Mouse (Mus musculus): ENCODE data around the gene Tgfbr2. TPM values are rescaled to one million over a fixed set of nuclear protein-coding genes. Genes with fewer than 3 reads are reported as not detected.
"Not testable (repeated sequence)": the region's sequence is repeated elsewhere in the genome, so short reads cannot be mapped to it uniquely, and the experiment has no call there.

Tgfbr2 gene
- polyA plus RNA-seq, 1 experiment from 2014 or later = 6.5 TPM

DNA sequence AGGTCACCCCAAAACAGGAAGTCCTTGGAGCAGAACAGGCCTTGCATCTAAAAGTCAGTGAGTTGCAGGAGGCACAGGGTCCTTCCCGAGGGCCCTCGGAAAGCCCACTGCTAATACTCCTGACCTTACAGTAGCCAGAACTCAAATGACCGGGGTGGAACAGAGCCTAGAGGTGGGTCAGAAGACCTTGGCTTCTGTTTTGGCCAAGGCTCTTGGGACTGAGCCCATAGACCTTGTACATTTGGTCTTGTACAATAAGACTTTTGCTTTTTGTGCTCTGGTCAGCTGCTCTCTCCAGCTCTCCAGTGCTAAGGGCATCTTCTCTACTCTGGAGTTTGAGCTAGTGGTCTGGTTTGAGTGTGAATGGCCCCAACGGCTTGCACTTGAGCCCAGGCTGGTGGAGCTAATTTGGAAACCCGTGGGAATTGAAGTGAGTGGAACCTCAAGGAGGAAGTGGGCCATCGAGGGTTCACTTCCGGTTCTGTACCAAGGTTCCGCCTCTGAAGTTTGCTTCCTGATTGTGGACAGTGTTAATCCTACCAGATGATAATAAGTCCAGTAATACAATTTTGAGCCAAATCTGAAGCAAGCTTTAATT, 91.3 kb downstream of the Tgfbr2 start:
- H3K4me1 ChIP-seq (replicated peaks; ENCODE audit: control insufficient read depth, insufficient read depth, low read length) = peaks cover 8% of the 10 kb centered on the region
- no peak overlapping the region for H3K4me2 ChIP-seq (ENCODE audit: low read length)
- H3K4me3 ChIP-seq (replicated peaks; ENCODE audit: low read length) = no peak overlapping the region
- peak overlapping the region; percentile 30; the same call in 1 of the 2 replicates for H3K27ac ChIP-seq (ENCODE audit: low read length)
- H3K27me3 ChIP-seq (replicated peaks; ENCODE audit: control insufficient read depth, insufficient read depth, low read length) = no peaks in the 10 kb centered on the region
- H3K36me3 ChIP-seq (ENCODE audit: control insufficient read depth, insufficient read depth) = no peaks in the 10 kb centered on the region
- H3K9ac ChIP-seq (replicated peaks; ENCODE audit: low read depth, low read length) = no peak overlapping the region
- ATAC-seq = no peak; the same call in 1 of the 2 replicates
- no peaks in the 10 kb centered on the region for H3K9me3 ChIP-seq (ENCODE audit: control insufficient read depth, low read length)
- WGBS = 86% methylated on average over 8 of the region's 8 CpGs

DNA sequence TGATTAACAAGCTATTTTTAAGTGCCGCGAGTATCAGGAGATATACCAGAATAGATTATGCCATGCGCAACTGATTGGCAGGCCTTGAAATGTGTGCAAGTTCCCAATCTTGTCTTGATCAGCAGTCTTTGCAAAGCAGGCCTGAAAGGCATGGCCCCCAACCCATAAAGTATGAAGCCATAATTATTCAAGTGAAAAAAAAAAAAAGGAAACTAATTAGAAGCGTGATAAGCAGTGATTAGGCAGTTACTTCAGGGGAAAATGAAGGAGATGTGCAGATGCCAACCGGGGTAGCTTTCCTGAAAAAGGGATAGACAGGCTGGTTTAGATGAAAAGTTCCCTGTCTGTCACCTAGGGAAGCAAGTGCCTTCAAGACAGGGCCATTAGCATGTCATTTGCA, 91.9 kb downstream of the Tgfbr2 start:
- Histone ChIP-seq H3K27ac (ENCODE audit: low read length) (no peak overlapping the region), H3K9me3 (ENCODE audit: control insufficient read depth, low read length) (no peaks in the 10 kb centered on the region), H3K9ac (replicated peaks; ENCODE audit: low read depth, low read length) (no peak overlapping the region), H3K36me3 (ENCODE audit: control insufficient read depth, insufficient read depth) (no peaks in the 10 kb centered on the region), H3K4me1 (replicated peaks; ENCODE audit: control insufficient read depth, insufficient read depth, low read length) (peaks cover 8% of the 10 kb centered on the region), H3K4me2 (ENCODE audit: low read length) (no peak overlapping the region), H3K27me3 (replicated peaks; ENCODE audit: control insufficient read depth, insufficient read depth, low read length) (no peaks in the 10 kb centered on the region), H3K4me3 (replicated peaks; ENCODE audit: low read length) (no peak overlapping the region)
- WGBS = 41% methylated on average over 5 of the region's 5 CpGs
- ATAC-seq = peak; percentile 74

DNA sequence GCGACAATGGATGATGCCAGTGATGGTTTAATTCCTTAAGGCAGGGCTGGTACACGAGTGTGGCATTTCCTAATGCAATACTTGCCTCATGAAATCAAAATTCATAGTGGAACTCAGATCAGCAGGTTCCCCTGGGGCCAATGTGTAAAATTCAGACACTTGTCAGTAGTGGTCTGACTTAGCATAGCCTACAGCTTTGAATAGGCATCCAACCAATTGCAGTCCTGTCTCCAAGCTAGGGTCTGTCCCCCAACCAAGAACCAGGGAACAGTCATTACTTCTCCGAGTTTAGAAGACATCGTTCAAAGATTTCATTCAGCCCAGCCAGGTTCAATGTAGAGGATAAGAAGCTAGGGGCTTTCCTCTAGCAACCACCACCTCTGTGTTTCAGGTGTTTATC, 93.4 kb downstream of the Tgfbr2 start:
- Histone ChIP-seq H3K36me3 (ENCODE audit: control insufficient read depth, insufficient read depth) (no peaks in the 10 kb centered on the region), H3K4me3 (replicated peaks; ENCODE audit: low read length) (no peak overlapping the region), H3K9ac (replicated peaks; ENCODE audit: low read depth, low read length) (no peak overlapping the region), H3K27me3 (replicated peaks; ENCODE audit: control insufficient read depth, insufficient read depth, low read length) (no peaks in the 10 kb centered on the region), H3K27ac (ENCODE audit: low read length) (no peak overlapping the region), H3K9me3 (ENCODE audit: control insufficient read depth, low read length) (no peaks in the 10 kb centered on the region), H3K4me1 (replicated peaks; ENCODE audit: control insufficient read depth, insufficient read depth, low read length) (peaks cover 8% of the 10 kb centered on the region), H3K4me2 (ENCODE audit: low read length) (no peak overlapping the region)
- 84% methylated on average over 4 of the region's 4 CpGs for WGBS
- no peak for ATAC-seq

DNA sequence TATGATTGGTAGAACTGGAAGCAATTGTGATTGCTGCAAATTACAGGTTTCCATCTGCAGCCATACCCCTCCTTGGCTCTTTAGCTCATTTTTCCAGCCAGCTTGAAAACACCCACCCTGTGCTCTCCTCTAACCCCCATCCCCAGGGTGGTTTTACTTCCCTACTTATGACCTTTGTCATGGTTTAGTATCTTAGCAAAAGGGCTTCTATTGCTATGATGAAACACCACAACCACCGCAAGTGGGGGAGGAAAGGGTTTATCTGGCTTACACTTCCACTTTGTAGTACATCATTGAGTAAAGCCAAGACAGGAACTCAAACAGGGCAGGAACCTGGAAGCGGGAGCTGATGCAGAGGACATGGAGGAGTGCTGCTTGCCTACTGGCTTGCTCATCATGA, 97.7 kb downstream of the Tgfbr2 start:
- H3K4me3 ChIP-seq (replicated peaks; ENCODE audit: low read length) = no peak overlapping the region
- ATAC-seq = no peak
- H3K9ac ChIP-seq (replicated peaks; ENCODE audit: low read depth, low read length) = no peak overlapping the region
- no peak overlapping the region for H3K27ac ChIP-seq (ENCODE audit: low read length)
- no peaks in the 10 kb centered on the region for H3K36me3 ChIP-seq (ENCODE audit: control insufficient read depth, insufficient read depth)
- H3K27me3 ChIP-seq (replicated peaks; ENCODE audit: control insufficient read depth, insufficient read depth, low read length) = no peaks in the 10 kb centered on the region
- no peaks in the 10 kb centered on the region for H3K4me1 ChIP-seq (replicated peaks; ENCODE audit: control insufficient read depth, insufficient read depth, low read length)
- no peaks in the 10 kb centered on the region for H3K9me3 ChIP-seq (ENCODE audit: control insufficient read depth, low read length)
- H3K4me2 ChIP-seq (ENCODE audit: low read length) = no peak overlapping the region
- WGBS = 91% methylated on average over 2 of the region's 2 CpGs

DNA sequence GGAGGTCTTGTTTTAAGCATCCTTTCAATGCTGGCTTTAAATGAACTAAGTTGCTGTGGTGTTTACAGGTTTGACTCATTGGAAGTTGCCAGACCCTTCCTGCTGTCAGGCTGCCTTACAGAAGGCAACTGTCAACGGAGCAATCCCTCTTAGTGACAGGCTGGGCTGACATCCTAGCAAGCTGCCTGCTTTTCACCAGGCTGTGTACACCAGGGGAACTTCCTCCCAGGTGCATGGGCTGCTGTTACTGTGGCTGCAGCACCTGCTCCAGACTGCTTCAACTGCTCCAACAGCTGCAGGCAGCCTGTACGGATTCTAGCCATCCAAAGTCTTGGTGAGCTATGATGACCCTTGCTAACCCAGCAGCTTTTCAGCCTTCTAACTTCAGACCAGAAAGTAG, 98.2 kb downstream of the Tgfbr2 start:
- no peak overlapping the region for H3K4me2 ChIP-seq (ENCODE audit: low read length)
- peak; percentile 68 for ATAC-seq
- H3K9ac ChIP-seq (replicated peaks; ENCODE audit: low read depth, low read length) = no peak overlapping the region
- H3K4me1 ChIP-seq (replicated peaks; ENCODE audit: control insufficient read depth, insufficient read depth, low read length) = no peaks in the 10 kb centered on the region
- H3K27me3 ChIP-seq (replicated peaks; ENCODE audit: control insufficient read depth, insufficient read depth, low read length) = no peaks in the 10 kb centered on the region
- no peak overlapping the region; the same call in 1 of the 2 replicates for H3K27ac ChIP-seq (ENCODE audit: low read length)
- no peaks in the 10 kb centered on the region for H3K36me3 ChIP-seq (ENCODE audit: control insufficient read depth, insufficient read depth)
- 65% methylated on average over 2 of the region's 2 CpGs for WGBS
- no peaks in the 10 kb centered on the region for H3K9me3 ChIP-seq (ENCODE audit: control insufficient read depth, low read length)
- no peak overlapping the region for H3K4me3 ChIP-seq (replicated peaks; ENCODE audit: low read length)

DNA sequence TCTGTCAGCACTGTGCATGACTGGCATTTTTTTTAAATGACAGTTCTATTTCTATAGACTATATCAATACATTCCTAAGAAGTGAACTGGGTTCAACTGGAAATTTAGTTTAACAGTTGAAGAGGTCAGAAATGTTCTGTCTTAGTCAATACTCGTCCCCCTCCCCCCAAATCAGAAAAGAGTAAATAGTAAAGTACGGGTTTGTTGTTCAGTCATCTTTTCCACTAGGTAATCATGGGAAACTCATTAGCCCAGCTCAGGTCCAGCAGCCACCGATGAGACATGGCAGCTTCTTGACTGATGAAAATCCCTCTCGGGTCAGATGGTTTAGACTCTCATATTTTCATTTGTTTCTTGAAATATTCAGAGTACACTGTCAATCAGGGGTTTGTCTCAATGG, 99.0 kb downstream of the Tgfbr2 start:
- WGBS = 83% methylated on average over 4 of the region's 4 CpGs
- Histone ChIP-seq H3K27ac (ENCODE audit: low read length) (no peak overlapping the region), H3K9me3 (ENCODE audit: control insufficient read depth, low read length) (no peaks in the 10 kb centered on the region), H3K4me1 (replicated peaks; ENCODE audit: control insufficient read depth, insufficient read depth, low read length) (no peaks in the 10 kb centered on the region), H3K36me3 (ENCODE audit: control insufficient read depth, insufficient read depth) (no peaks in the 10 kb centered on the region), H3K27me3 (replicated peaks; ENCODE audit: control insufficient read depth, insufficient read depth, low read length) (no peaks in the 10 kb centered on the region), H3K4me3 (replicated peaks; ENCODE audit: low read length) (no peak overlapping the region), H3K4me2 (ENCODE audit: low read length) (no peak overlapping the region), H3K9ac (replicated peaks; ENCODE audit: low read depth, low read length) (no peak overlapping the region)
- ATAC-seq = no peak

DNA sequence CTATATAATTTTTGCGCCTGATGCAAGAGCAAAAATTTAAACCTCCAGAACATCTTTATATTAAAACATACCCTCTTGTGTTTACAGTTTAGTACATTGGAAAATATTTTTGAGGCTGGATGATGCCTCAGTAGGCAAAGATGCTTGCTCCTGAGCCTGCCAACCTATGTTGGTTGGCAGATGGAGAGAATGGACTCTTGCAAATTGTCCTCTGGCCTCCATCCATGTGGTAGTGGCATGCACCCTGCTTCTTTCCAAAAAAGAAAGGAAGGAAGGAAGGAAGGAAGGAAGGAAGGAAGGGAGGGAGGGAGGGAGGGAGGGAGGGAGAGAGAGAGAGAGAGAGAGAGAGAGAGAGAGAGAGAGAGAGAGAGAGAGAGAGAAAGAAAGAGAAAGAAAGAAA, 103.6 kb downstream of the Tgfbr2 start:
- H3K9ac ChIP-seq (replicated peaks; ENCODE audit: low read depth, low read length); H3K4me1 ChIP-seq (replicated peaks; ENCODE audit: control insufficient read depth, insufficient read depth, low read length); ATAC-seq; H3K4me3 ChIP-seq (replicated peaks; ENCODE audit: low read length); H3K36me3 ChIP-seq (ENCODE audit: control insufficient read depth, insufficient read depth); H3K27me3 ChIP-seq (replicated peaks; ENCODE audit: control insufficient read depth, insufficient read depth, low read length); H3K9me3 ChIP-seq (ENCODE audit: control insufficient read depth, low read length); H3K4me2 ChIP-seq (ENCODE audit: low read length); H3K27ac ChIP-seq (ENCODE audit: low read length): not testable (repeated sequence)
- 98% methylated on average over 1 of the region's 1 CpGs for WGBS

DNA sequence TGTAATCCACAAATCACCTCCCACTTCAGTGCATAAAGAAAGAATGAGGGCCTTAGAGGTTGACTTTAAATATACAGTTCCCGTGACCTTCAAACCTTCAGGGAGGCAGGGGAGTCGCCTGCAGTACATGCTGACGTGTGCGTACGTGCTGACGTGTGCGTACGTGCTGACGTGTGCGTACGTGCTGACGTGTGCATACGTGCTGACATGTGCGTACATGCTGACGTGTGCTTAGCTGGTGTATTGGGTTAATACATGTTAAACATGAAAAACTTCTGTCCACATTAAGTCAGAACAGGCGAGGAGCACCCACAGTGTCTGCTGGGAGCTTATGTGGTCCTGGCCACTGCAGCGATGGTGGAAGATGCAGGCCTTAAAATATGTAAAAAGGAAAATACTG, 110.4 kb downstream of the Tgfbr2 start:
- Histone ChIP-seq H3K4me2 (ENCODE audit: low read length) (no peak overlapping the region), H3K27ac (ENCODE audit: low read length) (no peak overlapping the region), H3K9ac (replicated peaks; ENCODE audit: low read depth, low read length) (no peak overlapping the region), H3K4me3 (replicated peaks; ENCODE audit: low read length) (no peak overlapping the region), H3K36me3 (ENCODE audit: control insufficient read depth, insufficient read depth) (no peaks in the 10 kb centered on the region), H3K27me3 (replicated peaks; ENCODE audit: control insufficient read depth, insufficient read depth, low read length) (no peaks in the 10 kb centered on the region), H3K4me1 (replicated peaks; ENCODE audit: control insufficient read depth, insufficient read depth, low read length) (no peaks in the 10 kb centered on the region), H3K9me3 (ENCODE audit: control insufficient read depth, low read length) (no peaks in the 10 kb centered on the region)
- 92% methylated on average over 17 of the region's 17 CpGs for WGBS
- no peak for ATAC-seq

DNA sequence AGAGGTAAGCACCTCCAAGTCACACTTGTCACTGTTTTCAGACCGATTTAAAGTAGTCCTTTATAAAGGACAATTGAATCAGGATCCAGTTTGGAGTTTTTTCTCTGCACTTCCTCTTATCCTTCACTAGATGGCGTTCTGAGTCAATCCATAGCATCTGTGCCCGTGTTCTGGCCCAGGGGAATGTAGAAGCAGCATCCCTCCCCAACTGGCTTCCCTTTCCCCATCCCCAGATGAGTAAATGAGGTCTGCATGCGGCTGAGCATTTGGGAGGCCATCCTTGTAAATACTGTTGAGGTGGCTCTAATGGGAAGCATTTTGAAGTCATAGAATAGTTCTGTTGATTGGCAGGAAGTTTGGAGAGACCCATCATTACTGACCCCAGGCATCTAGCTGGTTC, 114.5 kb downstream of the Tgfbr2 start:
- Histone ChIP-seq H3K9ac (replicated peaks; ENCODE audit: low read depth, low read length) (no peak overlapping the region), H3K36me3 (ENCODE audit: control insufficient read depth, insufficient read depth) (no peaks in the 10 kb centered on the region), H3K4me1 (replicated peaks; ENCODE audit: control insufficient read depth, insufficient read depth, low read length) (no peaks in the 10 kb centered on the region), H3K27ac (ENCODE audit: low read length) (no peak overlapping the region), H3K4me2 (ENCODE audit: low read length) (no peak overlapping the region), H3K27me3 (replicated peaks; ENCODE audit: control insufficient read depth, insufficient read depth, low read length) (no peaks in the 10 kb centered on the region), H3K9me3 (ENCODE audit: control insufficient read depth, low read length) (no peaks in the 10 kb centered on the region), H3K4me3 (replicated peaks; ENCODE audit: low read length) (no peak overlapping the region)
- 13% methylated on average over 4 of the region's 4 CpGs for WGBS
- ATAC-seq = no peak

DNA sequence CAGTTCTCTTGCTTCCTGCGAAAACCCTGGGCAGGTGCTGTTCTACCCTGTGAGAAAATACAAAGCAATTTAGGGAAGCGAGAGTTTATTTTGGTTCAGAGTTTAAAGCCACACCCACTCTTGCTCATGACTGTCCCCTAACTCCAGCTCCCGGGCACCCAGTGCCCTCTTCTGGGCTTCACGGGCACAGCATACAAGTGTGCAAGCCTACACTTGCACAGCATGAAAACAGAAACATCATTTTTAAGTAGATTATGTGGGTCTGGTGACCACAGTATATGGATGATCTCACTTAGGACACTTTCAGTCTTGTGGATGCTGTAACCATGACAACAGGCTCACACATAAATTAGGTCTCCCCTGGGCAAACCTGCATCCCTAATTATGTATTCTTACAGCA, 116.0 kb downstream of the Tgfbr2 start:
- Histone ChIP-seq H3K36me3 (ENCODE audit: control insufficient read depth, insufficient read depth) (no peaks in the 10 kb centered on the region), H3K4me3 (replicated peaks; ENCODE audit: low read length) (no peak overlapping the region), H3K9ac (replicated peaks; ENCODE audit: low read depth, low read length) (no peak overlapping the region), H3K9me3 (ENCODE audit: control insufficient read depth, low read length) (no peaks in the 10 kb centered on the region), H3K27ac (ENCODE audit: low read length) (no peak overlapping the region), H3K4me2 (ENCODE audit: low read length) (no peak overlapping the region), H3K27me3 (replicated peaks; ENCODE audit: control insufficient read depth, insufficient read depth, low read length) (no peaks in the 10 kb centered on the region), H3K4me1 (replicated peaks; ENCODE audit: control insufficient read depth, insufficient read depth, low read length) (no peaks in the 10 kb centered on the region)
- WGBS = 51% methylated on average over 4 of the region's 4 CpGs
- ATAC-seq = 0 out of 2 replicates have a peak, but pooled peaks have one; percentile 12

Measured in forebrain, embryonic 16.5 days (tissue).